24 mouse cellular contexts compared by ENCODE assay signal in genomic region chr4:130867940-130868339, GRCm38 (mm10).
"Had no signal": no experiment of that assay in that cellular context is flagged by ENCODE, and none has a peak within 500 bp of the region (broad histone marks: within the 10 kb centered on the region; RNA-seq: fewer than 3 reads in every experiment).

No protein-coding gene starts in this region.

- H3K36me3 ChIP-seq: limb, embryonic 13.5 days; liver, embryonic 12.5 days; liver, embryonic 15.5 days; lung, embryonic 15.5 days; neural tube, embryonic 12.5 days; neural tube, embryonic 15.5 days; stomach, embryonic 15.5 days had no signal

- H3K9me3 ChIP-seq: limb, embryonic 13.5 days; liver, embryonic 12.5 days; liver, embryonic 15.5 days; lung, embryonic 15.5 days; neural tube, embryonic 12.5 days; neural tube, embryonic 15.5 days; stomach, embryonic 15.5 days had no signal

- DNase-seq: kidney, adult 18-20 months; kidney, postnatal 25 days; layer of hippocampus, postnatal 36 days; liver; lung, adult 18-20 months; lung, postnatal 14 days; lung, postnatal 4 days; midbrain, embryonic 14.5 days; right cerebral cortex, adult 18-20 months; spleen, adult 18-20 months; thymus, adult 2 months; thymus, postnatal 14 days; thymus, postnatal 4 days had no signal

- H3K9ac ChIP-seq: limb, embryonic 13.5 days; liver, embryonic 12.5 days; liver, embryonic 15.5 days; lung, embryonic 15.5 days; neural tube, embryonic 12.5 days; neural tube, embryonic 15.5 days; stomach, embryonic 15.5 days had no signal

- H3K4me3 ChIP-seq: layer of hippocampus, adult 2 months; left cerebral cortex, adult 2 months; limb, embryonic 13.5 days; liver, embryonic 12.5 days; liver, embryonic 15.5 days; lung, embryonic 15.5 days; neural tube, embryonic 12.5 days; neural tube, embryonic 15.5 days; stomach, embryonic 15.5 days had no signal

- H3K27ac ChIP-seq: kidney, postnatal 0 days; limb, embryonic 13.5 days; liver, embryonic 12.5 days; liver, embryonic 15.5 days; lung, embryonic 15.5 days; neural tube, embryonic 12.5 days; neural tube, embryonic 15.5 days; stomach, embryonic 15.5 days had no signal

- H3K4me1 ChIP-seq: liver, embryonic 12.5 days; liver, embryonic 15.5 days; lung, embryonic 15.5 days; stomach, embryonic 15.5 days had no signal

- ATAC-seq: liver, embryonic 12.5 days had no signal

- H3K4me2 ChIP-seq: limb, embryonic 13.5 days; liver, embryonic 12.5 days; liver, embryonic 15.5 days; lung, embryonic 15.5 days; midbrain, embryonic 11.5 days; neural tube, embryonic 12.5 days; neural tube, embryonic 15.5 days; stomach, embryonic 15.5 days had no signal
